Mouse (Mus musculus) embryonic facial prominence, embryonic 11.5 days (tissue): ENCODE data around the gene Olfr213. TPM values are rescaled to one million over a fixed set of nuclear protein-coding genes. Genes with fewer than 3 reads are reported as not detected.

Experiments
- ATAC-seq: fragments of 200-750 bp; cut with Nextera tagmentation; replicated peaks from 2 replicates; pipeline ENCODE4 v1.8.0; 2017; ENCODE audit warnings: low read depth; ENCODE audit not compliant: insufficient number of reproducible peaks, low FRiP score, low TSS enrichment
- DNase-seq: peaks from one replicate; pipeline ENCODE4 v3.0.0-alpha.2; 2015; ENCODE audit warnings: low spot score
- H3K27ac ChIP-seq: fragments of 300-500 bp; sonication (generic); replicated peaks from 2 replicates; pipeline ENCODE4 v1.5.1; 2014; ENCODE audit warnings: mild to moderate bottlenecking, low read depth, low read length, control low read depth
- H3K27me3 ChIP-seq: fragments of 300-500 bp; sonication (generic); 2 replicates; pipeline ENCODE4 v1.6.1; 2014; ENCODE audit warnings: mild to moderate bottlenecking, low read length, moderate library complexity, mixed read lengths; ENCODE audit not compliant: control insufficient read depth, insufficient read depth
- H3K36me3 ChIP-seq: fragments of 300-500 bp; sonication (generic); replicated peaks from 2 replicates; pipeline ENCODE4 v1.6.1; 2014; ENCODE audit warnings: low read depth, mild to moderate bottlenecking, low read length, moderate library complexity, mixed read lengths; ENCODE audit not compliant: control insufficient read depth, insufficient read depth
- H3K4me1 ChIP-seq: fragments of 300-500 bp; sonication (generic); 2 replicates; pipeline ENCODE4 v1.6.1; 2014; ENCODE audit warnings: low read length, mixed read lengths; ENCODE audit not compliant: control insufficient read depth, insufficient read depth
- H3K4me2 ChIP-seq: fragments of 300-500 bp; sonication (generic); 2 replicates; pipeline ENCODE4 v1.6.1; 2014; ENCODE audit warnings: low read depth, mild to moderate bottlenecking, control low read depth, low read length, moderate library complexity
- H3K4me3 ChIP-seq: fragments of 300-500 bp; sonication (generic); 2 replicates; pipeline ENCODE4 v1.5.1; 2014; ENCODE audit warnings: low read depth, low read length, control low read depth
- H3K9ac ChIP-seq: fragments of 300-500 bp; sonication (generic); replicated peaks from 2 replicates; pipeline ENCODE4 v1.6.1; 2014; ENCODE audit warnings: mild to moderate bottlenecking, control low read depth, low read length
- H3K9me3 ChIP-seq: fragments of 300-500 bp; sonication (generic); replicated peaks from 2 replicates; pipeline ENCODE4 v1.6.1; 2016; ENCODE audit warnings: mild to moderate bottlenecking, low read length, inconsistent platforms, mixed read lengths; ENCODE audit not compliant: control insufficient read depth
- WGBS: fragments of 180-500 bp; shearing (Covaris S2); extraction: QIAGEN DNeasy Blood & Tissue Kit; methylation state at CpG from one replicate; pipeline ENCODE4 v1.1.7; 2014; 5-methylcytosine and 5-hydroxymethylcytosine counted together
- polyA plus RNA-seq: library from polyadenylated mRNA; unstranded; fragments of >200 nt; fragmentation: Nextera tagmentation; extraction: Ambion mirVana; gene quantifications from 2 replicates; pipeline ENCODE4 v1.2.1, GENCODE M21; 2014

Olfr213 gene
- polyA plus RNA-seq, 1 experiment from 2014 or later: not detected

- no peaks in the 10 kb centered on the region for H3K9me3 ChIP-seq
- no peak within 1 kb of the TSS for H3K4me2 ChIP-seq
These were observed 15.7 kb downstream of the Olfr213 start, which contains the start of gene Olfr214 for GRCm38 (mm10) chr6:116553935-116554334. TSS of gene Olfr214 (plus strand) at chr6:116554235.

GRCm38 (mm10) chr6:116554952-116555351 is 16.7 kb downstream of the Olfr213 start:
- 68% methylated on average over 3 of the region's 3 CpGs for WGBS

More at GRCm38 (mm10) chr6:116553935-116554334, 15.7 kb downstream of the Olfr213 start, which contains the start of gene Olfr214:
- H3K36me3 ChIP-seq: no peaks in the 10 kb centered on the region
- no peak within 1 kb of the TSS for H3K4me3 ChIP-seq
- no peak for DNase-seq
- H3K27me3 ChIP-seq: no peaks in the 10 kb centered on the region
- 76% methylated on average over 1 of the region's 1 CpGs for WGBS
- no peak within 1 kb of the TSS for H3K9ac ChIP-seq
- H3K4me1 ChIP-seq: no peaks in the 10 kb centered on the region
- ATAC-seq: no peak
- H3K27ac ChIP-seq: no peak within 1 kb of the TSS

DNA sequence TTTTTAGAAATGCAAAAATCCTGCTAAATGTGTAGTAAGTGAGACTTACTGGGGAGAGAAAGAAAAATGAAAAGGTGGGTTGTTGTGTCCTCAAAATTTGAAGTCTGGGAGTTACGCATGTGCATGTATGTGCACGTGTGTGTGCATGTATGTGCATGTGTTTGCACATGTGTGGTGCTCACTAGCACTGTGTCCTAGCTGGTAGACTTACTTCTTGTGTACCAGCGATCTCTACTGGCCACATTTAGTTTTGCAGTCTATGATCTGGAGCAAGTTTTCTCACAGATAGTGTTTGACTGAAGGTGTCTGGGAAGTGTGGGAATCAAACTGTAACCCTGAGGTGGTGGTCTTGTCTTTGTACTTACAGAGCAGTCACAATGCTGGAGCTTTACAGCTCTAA is 31.6 kb downstream of the Olfr213 start:
- Histone ChIP-seq H3K4me2 (no peak overlapping the region), H3K27me3 (no peaks in the 10 kb centered on the region), H3K9ac (no peak overlapping the region), H3K36me3 (no peaks in the 10 kb centered on the region), H3K4me1 (no peaks in the 10 kb centered on the region), H3K4me3 (no peak overlapping the region), H3K9me3 (no peaks in the 10 kb centered on the region), H3K27ac (no peak overlapping the region)
- 27% methylated on average over 3 of the region's 3 CpGs for WGBS
- ATAC-seq: no peak
- DNase-seq: peak; percentile 64

More at GRCm38 (mm10) chr6:116554952-116555351, 16.7 kb downstream of the Olfr213 start:
- Histone ChIP-seq H3K9ac (no peak overlapping the region), H3K36me3 (no peaks in the 10 kb centered on the region), H3K4me1 (no peaks in the 10 kb centered on the region), H3K4me2 (no peak overlapping the region), H3K27me3 (no peaks in the 10 kb centered on the region), H3K4me3 (no peak overlapping the region), H3K27ac (no peak overlapping the region), H3K9me3 (no peaks in the 10 kb centered on the region)
- DNase-seq (no peak), ATAC-seq (no peak)

- Histone ChIP-seq H3K27me3 (no peaks in the 10 kb centered on the region), H3K4me3 (no peak within 1 kb of the TSS), H3K36me3 (no peaks in the 10 kb centered on the region), H3K9me3 (no peaks in the 10 kb centered on the region), H3K9ac (no peak within 1 kb of the TSS), H3K4me1 (no peaks in the 10 kb centered on the region), H3K4me2 (no peak within 1 kb of the TSS), H3K27ac (no peak within 1 kb of the TSS)
- WGBS: 65% methylated on average over 4 of the region's 4 CpGs
- no peak for DNase-seq
- ATAC-seq: no peak
These were observed 45.8 kb downstream of the Olfr213 start, which contains the start of gene Olfr215 for GRCm38 (mm10) chr6:116584095-116584494. TSS of gene Olfr215 (minus strand) at chr6:116584195.

Other genes with a start within 250 kb of the Olfr213 start
- 22.0 and 22.2 TPM in 2 replicates for gene March8, start 200.4 kb upstream of the Olfr213 start, polyA plus RNA-seq
- 0.72 and 0.74 TPM in 2 replicates for gene Alox5, start 77.3 kb upstream of the Olfr213 start, polyA plus RNA-seq
- gene Olfr211, start 49.4 kb upstream of the Olfr213 start, polyA plus RNA-seq: not detected in 2 replicates
- 0.07 TPM in 1 of 2 replicates, not detected in the other for gene Olfr212, start 31.9 kb upstream of the Olfr213 start, polyA plus RNA-seq
- 0.42 and 0.64 TPM in 2 replicates for gene Gm5580, start 12.7 kb downstream of the Olfr213 start, polyA plus RNA-seq
- gene Olfr214, start 15.8 kb downstream of the Olfr213 start, polyA plus RNA-seq: not detected in 2 replicates
- gene Olfr215, start 45.7 kb downstream of the Olfr213 start, polyA plus RNA-seq: not detected in 2 replicates
- gene Zfp422, start 90.5 kb downstream of the Olfr213 start, polyA plus RNA-seq: 332 and 353 TPM in 2 replicates
- 13.8 and 15.1 TPM in 2 replicates for gene Depp1, start 112.2 kb downstream of the Olfr213 start, polyA plus RNA-seq
- gene Rassf4, start 135.5 kb downstream of the Olfr213 start, polyA plus RNA-seq: 15.3 and 17.6 TPM in 2 replicates
- 0.07 TPM in 2 replicates for gene Tmem72, start 178.5 kb downstream of the Olfr213 start, polyA plus RNA-seq